Mouse (Mus musculus): ENCODE data around the gene Otud4.

- TF ChIP-seq MEF2A (IDR thresholded peaks at IDR 0.05; ENCODE audit: extremely low read depth, insufficient replicate concordance, low read depth, low read length, poor library complexity, severe bottlenecking): no peak
- TF ChIP-seq GABPA (IDR thresholded peaks at IDR 0.05; ENCODE audit: low read depth, low read length): no peak
- TF ChIP-seq NELFE (IDR thresholded peaks at IDR 0.05; ENCODE audit: low read depth, low read length): no peak
- TF ChIP-seq POLR2A (IDR thresholded peaks at IDR 0.05; ENCODE audit: control insufficient read depth in 1 of 2, insufficient read depth in 1 of 2, low read depth in 1 of 2, low read length in 2 of 2, poor library complexity in 1 of 2): no peak
- no peak for TF ChIP-seq SIN3A (IDR thresholded peaks at IDR 0.05; ENCODE audit: low read length)
Observed at GRCm38 (mm10) chr8:79606751-79607300, 32.6 kb upstream of the Otud4 start.

Measured in MEL (cell line).